Mouse (Mus musculus) heart, adult 2 months (tissue): ENCODE results near the gene Dnajb5. TPM values are rescaled to one million over a fixed set of nuclear protein-coding genes. Genes with fewer than 3 reads are reported as not detected.

ENCODE experiments used
- DNase-seq, 2 experiments: peaks; one replicate each; pipeline ENCODE4 v3.0.0; 2021
- H3K27ac ChIP-seq: fragments of 200-600 bp; 2 replicates; pipeline ENCODE4 v1.8.1; 2022
- H3K27me3 ChIP-seq: fragments of 200-500 bp; 2 replicates; pipeline ENCODE4 v1.6.1; 2012; ENCODE audit warnings: mild to moderate bottlenecking, low read length, inconsistent platforms, mixed read lengths; ENCODE audit not compliant: control insufficient read depth, insufficient read depth
- H3K36me3 ChIP-seq: fragments of 200-500 bp; 2 replicates; pipeline ENCODE4 v1.6.1; 2012; ENCODE audit warnings: low read length, inconsistent platforms; ENCODE audit not compliant: control insufficient read depth, insufficient read depth
- H3K4me1 ChIP-seq: fragments of 200-500 bp; 2 replicates; pipeline ENCODE4 v1.6.1; 2011; ENCODE audit warnings: low read length; ENCODE audit not compliant: control insufficient read depth, insufficient read depth
- H3K4me3 ChIP-seq: fragments of 200-600 bp; 2 replicates; pipeline ENCODE4 v1.8.1; 2022
- H3K79me2 ChIP-seq: fragments of 200-500 bp; replicated peaks from 2 replicates; pipeline ENCODE4 v1.6.1; 2012; ENCODE audit warnings: mild to moderate bottlenecking, inconsistent platforms, low read length, moderate library complexity, mixed read lengths; ENCODE audit not compliant: control insufficient read depth, insufficient read depth
- H3K9ac ChIP-seq: fragments of 200-500 bp; 2 replicates; pipeline ENCODE4 v1.6.1; 2012; ENCODE audit warnings: low read depth, mild to moderate bottlenecking, control low read depth, inconsistent platforms, low read length, mixed read lengths
- CTCF ChIP-seq: fragments of 200-600 bp; IDR thresholded peaks from 2 replicates; pipeline ENCODE4 v1.8.1; 2022; ENCODE audit warnings: antibody characterized with exemption, mild to moderate bottlenecking, moderate library complexity
- EP300 ChIP-seq: fragments of 200-500 bp; IDR thresholded peaks from 2 replicates; pipeline ENCODE4 v1.6.1; 2011; ENCODE audit warnings: low read depth, low read length, control low read depth; ENCODE audit not compliant: insufficient read depth
- POLR2A ChIP-seq: fragments of 200-500 bp; IDR thresholded peaks from 2 replicates; pipeline ENCODE4 v1.6.1; 2011; ENCODE audit warnings: mild to moderate bottlenecking, low read depth, low read length, control low read depth; ENCODE audit not compliant: insufficient read depth
- WGBS: fragments of 180-500 bp; shearing (Covaris S2); methylation state at CpG from one replicate; pipeline ENCODE4 v1.1.7; 2018; 5-methylcytosine and 5-hydroxymethylcytosine counted together
- intact Hi-C: fragments of 180-260 bp; cut with DNase I; formaldehyde crosslinking; loops from one replicate; pipeline ENCODE4 v1.15.1; 2025
- polyA plus RNA-seq: library from polyadenylated mRNA; depleted of rRNA; stranded (reverse); fragments of >200 nt; gene quantifications from 2 replicates; pipeline ENCODE4 v1.2.3, GENCODE M21; 2012
- total RNA-seq, 2 experiments: library from RNA; stranded (reverse); gene quantifications; 2 replicates each; pipeline ENCODE4 v1.2.3; 2021

The Dnajb5 gene
- total and polyA plus RNA-seq, 3 experiments: 45.6 to 103 (median 88.5) TPM

- H3K27ac ChIP-seq: peak overlapping the region; percentile 99
Observed at GRCm38 (mm10) chr4:42950065-42950558, 498 bp downstream of the Dnajb5 start.

GRCm38 (mm10) chr4:42951206-42952195 lies 1.9 kb downstream of the Dnajb5 start:
- Histone ChIP-seq H3K9ac (peak overlapping the region; percentile 42), H3K4me3 (no peak overlapping the region; the same call in 1 of the 2 replicates), H3K27me3 (no peaks in the 10 kb centered on the region), H3K36me3 (no peaks in the 10 kb centered on the region), H3K79me2 (no peaks in the 10 kb centered on the region), H3K4me1 (peaks cover 7% of the 10 kb centered on the region), H3K27ac (peak overlapping the region; percentile 99)
- peak in 1 of 2 experiments; percentile 36 for DNase-seq
- TF ChIP-seq CTCF (no peak), POLR2A (no peak; the same call in 1 of the 2 replicates), EP300 (no peak)
- intact Hi-C loops: no loop called here
- 49% methylated on average over 11 of the region's 11 CpGs for WGBS

More at GRCm38 (mm10) chr4:42950065-42950558, 498 bp downstream of the Dnajb5 start:
- peak; percentile 93 to 94 for DNase-seq
- intact Hi-C loops: no loop called here
- peaks cover 7% of the 10 kb centered on the region for H3K4me1 ChIP-seq
- TF ChIP-seq EP300 (0 out of 2 replicates have a peak, but pooled peaks have one; percentile 38), CTCF (no peak), POLR2A (peak; percentile 76; the same call in 1 of the 2 replicates)
- WGBS: 2% methylated on average over 27 of the region's 27 CpGs
- no peaks in the 10 kb centered on the region for H3K27me3 ChIP-seq
- peak overlapping the region; percentile 93 for H3K9ac ChIP-seq
- H3K36me3 ChIP-seq: no peaks in the 10 kb centered on the region
- H3K79me2 ChIP-seq: no peaks in the 10 kb centered on the region
- H3K4me3 ChIP-seq: peak overlapping the region; percentile 90

- peaks cover 7% of the 10 kb centered on the region for H3K4me1 ChIP-seq
- peak overlapping the region; percentile 99 for H3K27ac ChIP-seq
Observed at GRCm38 (mm10) chr4:42952563-42952962, 2.9 kb downstream of the Dnajb5 start.

GRCm38 (mm10) chr4:42953435-42954094 lies 4.0 kb downstream of the Dnajb5 start:
- Histone ChIP-seq H3K36me3 (no peaks in the 10 kb centered on the region), H3K79me2 (no peaks in the 10 kb centered on the region), H3K27me3 (no peaks in the 10 kb centered on the region), H3K4me3 (peak overlapping the region; percentile 32), H3K27ac (peak overlapping the region; percentile 99), H3K4me1 (peaks cover 7% of the 10 kb centered on the region), H3K9ac (peak overlapping the region; percentile 72)
- peak; percentile 70 to 86 for DNase-seq
- intact Hi-C loops: no loop called here
- WGBS: 32% methylated on average over 10 of the region's 10 CpGs
- TF ChIP-seq EP300 (peak; percentile 55), POLR2A (peak; percentile 87), CTCF (no peak)

More at GRCm38 (mm10) chr4:42952563-42952962, 2.9 kb downstream of the Dnajb5 start:
- Histone ChIP-seq H3K79me2 (no peaks in the 10 kb centered on the region), H3K27me3 (no peaks in the 10 kb centered on the region), H3K4me3 (peak overlapping the region; percentile 32; the same call in 1 of the 2 replicates), H3K36me3 (no peaks in the 10 kb centered on the region), H3K9ac (peak overlapping the region; percentile 72)
- 0 out of 2 replicates have a peak, but pooled peaks have one; percentile 53 for TF ChIP-seq EP300
- peak; percentile 78 for TF ChIP-seq POLR2A
- TF ChIP-seq CTCF: no peak
- intact Hi-C loops: no loop called here
- DNase-seq: peak; percentile 66 to 77
- 65% methylated on average over 7 of the region's 7 CpGs for WGBS

- H3K79me2 ChIP-seq: no peaks in the 10 kb centered on the region
- H3K4me1 ChIP-seq: peaks cover 5% of the 10 kb centered on the region
- peak overlapping the region; percentile 30 for H3K4me3 ChIP-seq
- WGBS: 14% methylated on average over 10 of the region's 10 CpGs
- peak; percentile 93 for TF ChIP-seq CTCF
- TF ChIP-seq EP300: peak; percentile 52
- no peak for TF ChIP-seq POLR2A
- H3K36me3 ChIP-seq: no peaks in the 10 kb centered on the region
- H3K9ac ChIP-seq: peak overlapping the region; percentile 68
- DNase-seq: peak; percentile 77 to 86
- intact Hi-C loops: no loop called here
- H3K27me3 ChIP-seq: no peaks in the 10 kb centered on the region
- peak overlapping the region; percentile 99 for H3K27ac ChIP-seq
Observed at GRCm38 (mm10) chr4:42954297-42954696, 4.7 kb downstream of the Dnajb5 start.
